Comparison of ENCODE assay signal across 23 mouse cellular contexts in the genomic region with DNA sequence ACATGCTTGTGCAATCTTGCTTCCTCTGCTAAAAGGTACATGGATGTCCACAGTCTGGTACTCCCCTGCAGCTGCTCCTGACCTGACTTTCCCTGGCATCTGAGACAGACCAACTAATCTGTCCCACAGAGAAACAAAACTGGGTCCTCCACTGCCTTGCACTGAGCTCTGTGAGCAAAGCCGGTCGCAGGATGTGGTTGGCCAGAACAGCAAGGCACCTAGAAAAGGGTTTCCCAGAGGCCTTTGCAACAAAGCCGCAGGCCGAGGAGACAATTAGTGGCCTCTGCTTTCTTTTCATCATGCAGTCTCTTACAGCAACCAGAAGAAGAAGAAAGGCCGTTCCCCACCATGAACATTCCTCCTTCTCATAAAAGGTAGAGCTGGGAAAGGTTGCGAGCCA.
DNase-seq lines count a peak whose midpoint lies in the region; ATAC-seq lines count a peak whose summit lies in the region.
"Had no signal": no experiment of that assay in that cellular context is flagged by ENCODE, and none has a peak within 500 bp of the region (broad histone marks: within the 10 kb centered on the region; RNA-seq: fewer than 3 reads in every experiment).

No protein-coding gene starts in this region.

- no peaks in the 10 kb centered on the region for H3K27me3 ChIP-seq in midbrain, embryonic 11.5 days (ENCODE audit: control insufficient read depth, insufficient read depth, low read length)
- H3K27me3 ChIP-seq: embryonic facial prominence, embryonic 12.5 days; liver, embryonic 15.5 days; megakaryocyte, embryonic 14.5 days had no signal

- 91% methylated on average over 6 of the region's 6 CpGs for WGBS in midbrain, embryonic 11.5 days

- H3K4me1 ChIP-seq in midbrain, embryonic 11.5 days (ENCODE audit: control insufficient read depth, insufficient read depth, low read length), result no peaks in the 10 kb centered on the region
- H3K4me1 ChIP-seq: embryonic facial prominence, embryonic 12.5 days; forebrain, embryonic 13.5 days; heart, embryonic 15.5 days; limb, embryonic 15.5 days; liver, embryonic 15.5 days; megakaryocyte, embryonic 14.5 days had no signal

- DNase-seq in lung, postnatal 36 days, result peak; percentile 5
- DNase-seq in lung, postnatal 4 days, result no peak
- DNase-seq in CD4-positive, CD25-positive, alpha-beta regulatory T cell, adult 2 months (ENCODE audit: low read depth, low spot score), result peak; percentile 71
- DNase-seq in naive thymus-derived CD4-positive, alpha-beta T cell, adult 2 months (ENCODE audit: low read depth), result peak; percentile 66
- peak; percentile 69 for DNase-seq in thymus, postnatal 25 days
- no peak for DNase-seq in cerebellum, adult 11-12 months
- no peak for DNase-seq in midbrain, embryonic 11.5 days (ENCODE audit: low spot score, missing footprints)
- DNase-seq: adrenal gland, postnatal 10 days; cerebellum, postnatal 10 days; gastrocnemius, postnatal 14 days; kidney, adult 11 months; retina, postnatal 1 day had no signal

- no peak overlapping the region for H3K9ac ChIP-seq in midbrain, embryonic 11.5 days (ENCODE audit: low read length)
- H3K9ac ChIP-seq: embryonic facial prominence, embryonic 12.5 days; forebrain, embryonic 13.5 days; heart, embryonic 15.5 days; limb, embryonic 15.5 days; liver, embryonic 15.5 days had no signal

- no peak overlapping the region for H3K4me2 ChIP-seq in midbrain, embryonic 11.5 days
- H3K4me2 ChIP-seq: embryonic facial prominence, embryonic 12.5 days; forebrain, embryonic 13.5 days; heart, embryonic 15.5 days; limb, embryonic 15.5 days; liver, embryonic 15.5 days had no signal

- H3K9me3 ChIP-seq in midbrain, embryonic 11.5 days (ENCODE audit: control insufficient read depth, low read length), result no peaks in the 10 kb centered on the region
- H3K9me3 ChIP-seq: embryonic facial prominence, embryonic 12.5 days; heart, embryonic 15.5 days; limb, embryonic 15.5 days had no signal

- ATAC-seq in midbrain, embryonic 11.5 days (ENCODE audit: low FRiP score), result no peak
- ATAC-seq: forebrain, embryonic 13.5 days; hindbrain, embryonic 16.5 days; midbrain, embryonic 16.5 days had no signal

- no peak overlapping the region for H3K4me3 ChIP-seq in midbrain, embryonic 11.5 days (ENCODE audit: low read depth, low read length)
- H3K4me3 ChIP-seq: embryonic facial prominence, embryonic 12.5 days; erythroblast, embryonic 14.5 days; forebrain, embryonic 13.5 days; heart, embryonic 15.5 days; limb, embryonic 15.5 days; liver, embryonic 15.5 days; megakaryocyte, embryonic 14.5 days had no signal

- H3K27ac ChIP-seq in midbrain, embryonic 11.5 days (ENCODE audit: low read depth, low read length), result no peak overlapping the region; the same call in 1 of the 2 replicates
- H3K27ac ChIP-seq: embryonic facial prominence, embryonic 12.5 days; forebrain, embryonic 13.5 days; heart, embryonic 15.5 days; kidney, postnatal 0 days; limb, embryonic 15.5 days; liver, embryonic 15.5 days; stomach, postnatal 0 days had no signal

- H3K36me3 ChIP-seq in midbrain, embryonic 11.5 days (ENCODE audit: control insufficient read depth, insufficient read depth, low read length), result no peaks in the 10 kb centered on the region
- H3K36me3 ChIP-seq: embryonic facial prominence, embryonic 12.5 days; heart, embryonic 15.5 days; limb, embryonic 15.5 days; liver, embryonic 15.5 days had no signal

Comparison
In these comparisons a context has a peak if more than half of its experiments do, and no peak if none do; other contexts are left out.
1. DNase-seq: peak in lung, postnatal 36 days (single experiment), CD4-positive, CD25-positive, alpha-beta regulatory T cell, adult 2 months (single experiment), naive thymus-derived CD4-positive, alpha-beta T cell, adult 2 months (single experiment) and thymus, postnatal 25 days (single experiment); none in lung, postnatal 4 days (0 of 2), cerebellum, adult 11-12 months (single experiment) and midbrain, embryonic 11.5 days (single experiment).